Mouse (Mus musculus) lung, postnatal 4 days (tissue): ENCODE results near the gene Atpaf1.
A peak's percentile ranks its signal among the peaks of the same experiment; 100 is the strongest.

Source experiments
- DNase-seq, 2 experiments: peaks; one replicate each; pipeline ENCODE4 v3.0.0; 2021

The Atpaf1 gene

GRCm38 (mm10) chr4:115815606-115816005 lies 31.0 kb downstream of the Atpaf1 start:
- DNase-seq, result no peak

- DNase-seq, result no peak
These were observed 35.6 kb downstream of the Atpaf1 start for GRCm38 (mm10) chr4:115820199-115820598.

GRCm38 (mm10) chr4:115820944-115821343 lies 36.3 kb downstream of the Atpaf1 start:
- DNase-seq, result no peak

GRCm38 (mm10) chr4:115821431-115821830 lies 36.8 kb downstream of the Atpaf1 start:
- no peak for DNase-seq

GRCm38 (mm10) chr4:115821928-115822327 lies 37.3 kb downstream of the Atpaf1 start:
- DNase-seq, result no peak

- no peak for DNase-seq
These were observed 39.6 kb downstream of the Atpaf1 start for GRCm38 (mm10) chr4:115824178-115824577.

- no peak for DNase-seq
These were observed 40.7 kb downstream of the Atpaf1 start for GRCm38 (mm10) chr4:115825271-115825670.

GRCm38 (mm10) chr4:115827066-115827465 lies 42.5 kb downstream of the Atpaf1 start:
- DNase-seq, result no peak

GRCm38 (mm10) chr4:115827535-115827887 lies 42.9 kb downstream of the Atpaf1 start:
- DNase-seq, result no peak

GRCm38 (mm10) chr4:115827888-115828571 lies 43.4 kb downstream of the Atpaf1 start, which contains the start of gene Mob3c:
Mob3c (plus strand) TSS chr4:115828092.
- peak; percentile 85 to 90 for DNase-seq

GRCm38 (mm10) chr4:115828572-115828902 lies 43.9 kb downstream of the Atpaf1 start:
- DNase-seq, result no peak

- peak in 1 of 2 experiments; percentile 34 for DNase-seq
These were observed 45.9 kb downstream of the Atpaf1 start for GRCm38 (mm10) chr4:115830491-115830890.

GRCm38 (mm10) chr4:115831221-115831620 lies 46.6 kb downstream of the Atpaf1 start:
- no peak for DNase-seq

GRCm38 (mm10) chr4:115832040-115832439 lies 47.4 kb downstream of the Atpaf1 start:
- no peak for DNase-seq

- no peak for DNase-seq
These were observed 51.0 kb downstream of the Atpaf1 start for GRCm38 (mm10) chr4:115835576-115835975.

GRCm38 (mm10) chr4:115838196-115838595 lies 53.6 kb downstream of the Atpaf1 start:
- DNase-seq, result no peak

GRCm38 (mm10) chr4:115838696-115839641 lies 54.4 kb downstream of the Atpaf1 start, which contains the start of gene Mknk1:
Mknk1 (plus strand) TSS chr4:115839198.
- peak; percentile 95 for DNase-seq

- DNase-seq, result no peak
These were observed 55.3 kb downstream of the Atpaf1 start for GRCm38 (mm10) chr4:115839956-115840355.

- no peak for DNase-seq
These were observed 56.2 kb downstream of the Atpaf1 start for GRCm38 (mm10) chr4:115840842-115841241.

GRCm38 (mm10) chr4:115846656-115847055 lies 62.0 kb downstream of the Atpaf1 start:
- no peak for DNase-seq

- peak; percentile 41 for DNase-seq
These were observed 62.8 kb downstream of the Atpaf1 start for GRCm38 (mm10) chr4:115847377-115847776.

- no peak for DNase-seq
These were observed 63.5 kb downstream of the Atpaf1 start for GRCm38 (mm10) chr4:115848083-115848482.

GRCm38 (mm10) chr4:115848990-115849677 lies 64.5 kb downstream of the Atpaf1 start:
- DNase-seq, result no peak
